Mouse (Mus musculus) stomach, embryonic 14.5 days (tissue): ENCODE measurements at regions not wholly inside any gene's neighbourhood (a gene's known extent, or its start where the extent isn't known, plus 50 kb on each side); places are given as distances from the start of the nearest gene placed in this dataset.

ENCODE experiments used
- ATAC-seq: fragments of 200-750 bp; cut with Nextera tagmentation; 2 replicates; pipeline ENCODE4 v1.8.0; 2017; ENCODE audit warnings: low read depth, moderate TSS enrichment; ENCODE audit not compliant: insufficient number of reproducible peaks, insufficient read depth, low FRiP score
- H3K27ac ChIP-seq: fragments of 300-500 bp; sonication (generic); 2 replicates; pipeline ENCODE4 v1.5.1; 2014; ENCODE audit warnings: mild to moderate bottlenecking, low read length, moderate library complexity, mixed read lengths
- H3K27me3 ChIP-seq: fragments of 300-500 bp; sonication (generic); 2 replicates; pipeline ENCODE4 v1.6.1; 2014; ENCODE audit warnings: low read length, control low read depth, mixed read lengths; ENCODE audit not compliant: control insufficient read depth, insufficient read depth
- H3K36me3 ChIP-seq: fragments of 300-500 bp; sonication (generic); 2 replicates; pipeline ENCODE4 v1.6.1; 2014; ENCODE audit warnings: mild to moderate bottlenecking, control low read depth, low read length, moderate library complexity, mixed read lengths; ENCODE audit not compliant: control insufficient read depth, insufficient read depth
- H3K4me1 ChIP-seq: fragments of 300-500 bp; sonication (generic); 2 replicates; pipeline ENCODE4 v1.6.1; 2014; ENCODE audit warnings: low read length, control low read depth, mixed read lengths; ENCODE audit not compliant: control insufficient read depth, insufficient read depth
- H3K4me2 ChIP-seq: fragments of 300-500 bp; sonication (generic); replicated peaks from 2 replicates; pipeline ENCODE4 v1.6.1; 2014; ENCODE audit warnings: low read depth, low read length, control low read depth
- H3K4me3 ChIP-seq: fragments of 300-500 bp; sonication (generic); 2 replicates; pipeline ENCODE4 v1.5.1; 2014; ENCODE audit warnings: low read depth, low read length, control low read depth
- H3K9ac ChIP-seq: fragments of 300-500 bp; sonication (generic); replicated peaks from 2 replicates; pipeline ENCODE4 v1.6.1; 2014; ENCODE audit warnings: low read depth, mild to moderate bottlenecking, control low read depth, low read length, moderate library complexity, mixed read lengths
- H3K9me3 ChIP-seq: fragments of 300-500 bp; sonication (generic); 2 replicates; pipeline ENCODE4 v1.6.1; 2016; ENCODE audit warnings: low read depth, low read length, control low read depth; ENCODE audit not compliant: control insufficient read depth
- WGBS: fragments of 180-500 bp; shearing (Covaris S2); extraction: QIAGEN DNeasy Blood & Tissue Kit; methylation state at CpG from one replicate; pipeline ENCODE4 v1.1.7; 2014; 5-methylcytosine and 5-hydroxymethylcytosine counted together

DNA sequence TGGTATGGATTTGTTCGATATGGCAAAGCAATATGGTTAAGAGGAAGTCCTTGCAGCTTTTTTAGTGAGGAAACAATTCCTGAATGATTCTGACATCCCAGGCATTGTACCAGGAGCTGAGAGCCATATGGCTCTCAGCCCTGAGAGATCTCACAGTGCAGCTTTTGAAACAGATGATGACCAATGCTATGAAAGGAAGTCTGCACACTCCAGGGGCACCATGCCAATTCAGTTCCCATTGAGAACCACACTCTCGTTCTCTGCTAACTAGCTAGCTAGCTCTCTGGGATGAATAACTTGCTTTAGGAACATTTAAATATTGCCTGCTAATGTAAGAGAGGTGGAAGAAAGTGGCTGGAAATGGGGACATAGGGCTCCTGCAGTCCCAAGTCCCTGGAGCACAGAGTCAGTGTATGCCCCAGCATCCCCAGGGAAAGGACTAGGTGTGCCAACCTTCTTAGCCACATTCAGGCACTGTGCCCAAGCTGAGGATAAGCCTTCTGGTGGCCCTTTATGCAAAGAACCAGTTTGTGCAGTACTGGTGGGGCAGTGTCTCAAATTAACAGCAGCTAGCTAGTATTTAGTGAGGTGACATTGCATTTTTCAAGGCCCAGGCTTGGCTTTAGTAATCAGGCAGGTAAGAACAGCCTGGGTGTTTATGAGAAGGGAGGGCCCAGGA lies 61.8 kb upstream of the Nampt start:
- H3K27ac ChIP-seq = no peak overlapping the region
- no peak overlapping the region for H3K4me3 ChIP-seq
- WGBS = 76% methylated on average over 2 of the region's 2 CpGs
- no peak overlapping the region for H3K4me2 ChIP-seq
- 0 out of 2 replicates have a peak, but pooled peaks cover 5% of the 10 kb centered on the region for H3K4me1 ChIP-seq
- no peaks in the 10 kb centered on the region for H3K9me3 ChIP-seq
- no peaks in the 10 kb centered on the region for H3K36me3 ChIP-seq
- no peak for ATAC-seq
- H3K27me3 ChIP-seq = no peaks in the 10 kb centered on the region
- no peak overlapping the region for H3K9ac ChIP-seq

GRCm38 (mm10) chr12:32758150-32758549 lies 61.2 kb upstream of the Nampt start:
- H3K9me3 ChIP-seq = no peaks in the 10 kb centered on the region
- no peak overlapping the region for H3K9ac ChIP-seq
- 0 out of 2 replicates have a peak, but pooled peaks cover 5% of the 10 kb centered on the region for H3K4me1 ChIP-seq
- 63% methylated on average over 2 of the region's 2 CpGs for WGBS
- H3K27me3 ChIP-seq = no peaks in the 10 kb centered on the region
- no peak overlapping the region for H3K4me2 ChIP-seq
- no peak overlapping the region for H3K27ac ChIP-seq
- no peaks in the 10 kb centered on the region for H3K36me3 ChIP-seq
- no peak overlapping the region for H3K4me3 ChIP-seq
- no peak for ATAC-seq

DNA sequence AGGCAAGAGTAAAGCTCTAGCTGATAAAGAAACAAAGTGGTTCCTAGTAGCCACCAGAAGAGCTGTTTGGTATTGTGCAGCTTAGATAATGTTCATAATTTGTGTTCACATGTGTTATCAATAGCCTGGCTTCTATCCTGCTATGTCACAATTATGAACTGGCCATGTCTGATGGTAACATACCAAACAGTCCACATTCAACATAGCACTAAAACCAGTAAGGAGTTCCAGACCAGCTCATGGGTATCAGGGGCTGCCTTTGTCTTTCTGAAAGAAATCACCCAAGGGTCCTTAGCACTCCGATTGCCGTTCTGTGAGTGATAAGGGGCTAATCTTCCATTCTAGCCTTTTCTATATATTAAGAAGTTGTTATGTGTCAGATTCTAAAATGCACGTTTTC lies 58.7 kb upstream of the Nampt start:
- no peak for ATAC-seq
- H3K27ac ChIP-seq = no peak overlapping the region
- no peaks in the 10 kb centered on the region for H3K36me3 ChIP-seq
- 0 out of 2 replicates have a peak, but pooled peaks cover 5% of the 10 kb centered on the region for H3K4me1 ChIP-seq
- H3K9me3 ChIP-seq = no peaks in the 10 kb centered on the region
- H3K27me3 ChIP-seq = no peaks in the 10 kb centered on the region
- no peak overlapping the region for H3K9ac ChIP-seq
- WGBS = 49% methylated on average over 3 of the region's 3 CpGs
- no peak overlapping the region for H3K4me3 ChIP-seq
- no peak overlapping the region for H3K4me2 ChIP-seq

DNA sequence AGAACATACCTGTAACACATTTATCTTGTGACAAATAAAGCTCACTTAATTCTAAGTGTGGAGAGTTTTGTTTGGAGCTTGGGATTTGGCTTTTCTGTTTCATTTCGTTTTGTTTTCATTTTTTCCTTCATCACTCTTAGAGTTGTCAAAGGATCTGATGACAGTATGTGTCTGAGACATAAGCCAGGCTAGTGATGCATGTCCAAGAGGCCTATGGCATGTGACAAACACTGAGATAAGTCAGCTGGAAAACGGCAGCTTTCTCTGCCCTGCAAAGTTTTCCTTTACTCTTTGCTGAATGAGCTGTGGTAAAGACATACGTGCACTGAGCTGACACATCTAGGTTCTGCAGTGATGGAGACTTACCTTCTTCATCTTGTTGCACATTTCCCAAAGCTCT lies 58.3 kb upstream of the Nampt start:
- Histone ChIP-seq H3K4me3 (no peak overlapping the region), H3K4me2 (no peak overlapping the region), H3K27me3 (no peaks in the 10 kb centered on the region), H3K27ac (no peak overlapping the region), H3K4me1 (0 out of 2 replicates have a peak, but pooled peaks cover 5% of the 10 kb centered on the region), H3K9ac (no peak overlapping the region), H3K36me3 (no peaks in the 10 kb centered on the region), H3K9me3 (no peaks in the 10 kb centered on the region)
- 23% methylated on average over 3 of the region's 3 CpGs for WGBS
- ATAC-seq = peak; percentile 61; the same call in 1 of the 2 replicates

- H3K4me1 ChIP-seq = 0 out of 2 replicates have a peak, but pooled peaks cover 5% of the 10 kb centered on the region
- H3K9me3 ChIP-seq = no peaks in the 10 kb centered on the region
- H3K27me3 ChIP-seq = no peaks in the 10 kb centered on the region
- no peaks in the 10 kb centered on the region for H3K36me3 ChIP-seq
- 74% methylated on average over 3 of the region's 3 CpGs for WGBS
- no peak overlapping the region for H3K27ac ChIP-seq
- no peak overlapping the region for H3K4me2 ChIP-seq
- no peak for ATAC-seq
- H3K4me3 ChIP-seq = no peak overlapping the region
- H3K9ac ChIP-seq = no peak overlapping the region
These were observed 55.1 kb upstream of the Nampt start for GRCm38 (mm10) chr12:32764271-32764670.

- 0 out of 2 replicates have a peak, but pooled peaks cover 5% of the 10 kb centered on the region for H3K4me1 ChIP-seq
- H3K27me3 ChIP-seq = no peaks in the 10 kb centered on the region
- H3K9me3 ChIP-seq = no peaks in the 10 kb centered on the region
- H3K36me3 ChIP-seq = no peaks in the 10 kb centered on the region
- no peak overlapping the region for H3K4me2 ChIP-seq
- no peak overlapping the region for H3K9ac ChIP-seq
- H3K27ac ChIP-seq = no peak overlapping the region
- no peak overlapping the region for H3K4me3 ChIP-seq
- ATAC-seq = no peak
- 87% methylated on average over 7 of the region's 7 CpGs for WGBS
These were observed 54.6 kb upstream of the Nampt start for GRCm38 (mm10) chr12:32764747-32765146.

GRCm38 (mm10) chr12:32765861-32766260 lies 53.5 kb upstream of the Nampt start:
- Histone ChIP-seq H3K9me3 (no peaks in the 10 kb centered on the region), H3K27ac (no peak overlapping the region), H3K4me3 (no peak overlapping the region), H3K27me3 (no peaks in the 10 kb centered on the region), H3K9ac (no peak overlapping the region), H3K4me2 (no peak overlapping the region), H3K36me3 (no peaks in the 10 kb centered on the region), H3K4me1 (0 out of 2 replicates have a peak, but pooled peaks cover 5% of the 10 kb centered on the region)
- no peak for ATAC-seq

DNA sequence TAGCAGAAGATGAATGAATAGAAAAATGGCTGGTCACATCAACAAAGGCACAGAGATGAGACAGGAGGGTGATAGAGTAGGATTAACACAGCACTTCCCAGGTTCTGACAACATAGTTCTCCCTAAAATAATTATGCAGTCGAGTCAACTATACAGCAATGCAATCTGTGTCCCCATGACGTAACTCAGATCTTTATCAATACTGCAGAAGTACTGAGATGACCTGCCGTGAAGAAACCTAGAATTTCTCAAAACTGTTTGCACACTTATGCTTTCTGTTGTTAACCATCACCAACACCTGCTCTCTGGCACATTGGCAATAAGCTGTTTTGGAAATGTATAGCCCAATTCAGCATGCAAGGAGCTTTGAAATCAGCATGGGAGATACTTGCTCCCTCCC lies 52.8 kb upstream of the Nampt start:
- H3K9me3 ChIP-seq = no peaks in the 10 kb centered on the region
- no peak overlapping the region for H3K4me2 ChIP-seq
- H3K27me3 ChIP-seq = no peaks in the 10 kb centered on the region
- 0 out of 2 replicates have a peak, but pooled peaks cover under 1% of the 10 kb centered on the region for H3K4me1 ChIP-seq
- 74% methylated on average over 3 of the region's 3 CpGs for WGBS
- H3K4me3 ChIP-seq = no peak overlapping the region
- no peak overlapping the region for H3K27ac ChIP-seq
- ATAC-seq = no peak
- H3K9ac ChIP-seq = no peak overlapping the region
- H3K36me3 ChIP-seq = no peaks in the 10 kb centered on the region
